Mouse (Mus musculus) heart, adult 9 months (tissue): Measurements from ENCODE around the gene Asb6.
A peak's percentile ranks its signal among the peaks of the same experiment; 100 is the strongest.

Source experiments
- DNase-seq, 2 experiments: peaks; one replicate each; pipeline ENCODE4 v3.0.0; 2022; ENCODE audit warnings: low spot score in 2 of 2

Gene Asb6

GRCm38 (mm10) chr2:30796382-30796781 is 33.8 kb downstream of the Asb6 start:
- peak; percentile 72 to 82 for DNase-seq

GRCm38 (mm10) chr2:30795889-30796275 is 34.3 kb downstream of the Asb6 start:
- peak in 1 of 2 experiments; percentile 15 for DNase-seq

- DNase-seq = no peak
Observed at GRCm38 (mm10) chr2:30795271-30795888, 34.8 kb downstream of the Asb6 start.

GRCm38 (mm10) chr2:30794179-30795108 is 35.7 kb downstream of the Asb6 start:
- peak; percentile 89 to 96 for DNase-seq

GRCm38 (mm10) chr2:30792061-30792460 is 38.1 kb downstream of the Asb6 start:
- DNase-seq = no peak

- no peak for DNase-seq
Observed at GRCm38 (mm10) chr2:30787466-30787865, 42.7 kb downstream of the Asb6 start.

GRCm38 (mm10) chr2:30784078-30784994 is 45.8 kb downstream of the Asb6 start:
- DNase-seq = peak; percentile 37 to 46

- DNase-seq = peak; percentile 75 to 81
Observed at GRCm38 (mm10) chr2:30783346-30783745, 46.8 kb downstream of the Asb6 start.

- DNase-seq = peak; percentile 26 to 33
Observed at GRCm38 (mm10) chr2:30782312-30783290, 47.5 kb downstream of the Asb6 start.

GRCm38 (mm10) chr2:30779241-30779640 is 50.9 kb downstream of the Asb6 start:
- no peak for DNase-seq

- DNase-seq = no peak
Observed at GRCm38 (mm10) chr2:30778235-30778634, 51.9 kb downstream of the Asb6 start.

GRCm38 (mm10) chr2:30777266-30777665 is 52.9 kb downstream of the Asb6 start:
- no peak for DNase-seq

- no peak for DNase-seq
Observed at GRCm38 (mm10) chr2:30775955-30776354, 54.2 kb downstream of the Asb6 start.

- DNase-seq = no peak
Observed at GRCm38 (mm10) chr2:30773313-30774005, 56.7 kb downstream of the Asb6 start.
